Mouse (Mus musculus): ENCODE results near the gene Nkx2-3. TPM values are rescaled to one million over a fixed set of nuclear protein-coding genes. Genes with fewer than 3 reads are reported as not detected.

The Nkx2-3 gene
- not detected in 2 replicates for total RNA-seq (2014; rRNA removed)
- not detected in 2 replicates for polyA plus RNA-seq (2015; fragmentation: Nextera tagmentation; extraction: Ambion mirVana)

DNA sequence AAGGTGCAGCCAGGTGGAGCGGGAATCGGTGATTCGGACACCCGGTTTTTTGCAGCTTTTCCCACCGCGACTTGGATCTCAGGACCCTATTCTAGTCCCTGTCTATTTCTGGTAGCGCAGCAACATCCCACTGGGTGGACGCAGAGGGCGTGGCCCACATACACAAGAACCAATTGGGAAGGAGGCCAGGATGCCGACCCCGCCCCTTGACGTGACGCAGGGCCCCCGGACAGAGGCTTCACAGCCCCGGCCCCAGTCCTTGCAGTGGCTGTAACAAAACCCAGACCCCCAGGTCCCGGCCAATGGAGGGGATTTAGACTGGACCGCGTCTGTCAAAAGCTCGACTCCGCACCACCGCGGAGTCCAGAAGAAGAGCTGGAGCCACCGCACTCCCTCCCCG, at the start of gene Nkx2-3:
Gene Nkx2-3 (plus strand): TSS at position 275 of the 400 bp plus-strand sequence.
- Histone ChIP-seq H3K4me1 (ENCODE audit: insufficient read depth, low read length) (no peaks in the 10 kb centered on the region), H3K27me3 (ENCODE audit: insufficient read depth, low read length) (peaks cover 63% of the 10 kb centered on the region), H3K4me2 (ENCODE audit: low read depth, low read length) (no peak within 1 kb of the TSS), H3K36me3 (ENCODE audit: insufficient read depth, low read length) (no peaks in the 10 kb centered on the region), H3K9ac (replicated peaks; ENCODE audit: low read length) (no peak within 1 kb of the TSS), H3K4me3 (ENCODE audit: low read length) (no peak within 1 kb of the TSS), H3K9me3 (ENCODE audit: low read length) (no peaks in the 10 kb centered on the region), H3K27ac (no peak within 1 kb of the TSS)
- 3% methylated on average over 24 of the region's 24 CpGs for WGBS
- no peak for ATAC-seq
- DNase-seq (ENCODE audit: low spot score), result no peak
- no peak for TF ChIP-seq CTCF (IDR thresholded peaks at IDR 0.05; ENCODE audit: low read depth)

DNA sequence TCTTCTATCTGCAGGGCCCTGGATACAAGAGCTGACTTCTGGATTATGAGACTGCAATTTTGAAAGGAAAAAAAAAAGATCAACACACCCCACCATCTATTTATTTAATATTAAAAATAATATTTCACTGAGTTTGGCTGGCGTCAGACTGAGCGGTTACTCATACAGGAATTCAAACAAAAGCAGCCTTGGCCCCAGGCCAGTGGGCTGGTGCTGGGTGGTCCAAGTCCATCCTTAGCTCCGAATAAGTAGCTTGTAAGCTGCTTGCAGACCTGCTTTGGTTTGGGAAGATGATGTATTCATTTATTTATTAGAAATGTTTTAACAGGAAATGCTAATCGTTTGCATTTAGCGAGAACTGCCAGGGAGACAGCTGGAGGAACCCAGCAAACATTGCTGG, 49.0 kb upstream of the Nkx2-3 start:
- Histone ChIP-seq H3K9ac (replicated peaks; ENCODE audit: low read length) (no peak overlapping the region), H3K4me2 (ENCODE audit: low read depth, low read length) (no peak overlapping the region), H3K27me3 (ENCODE audit: insufficient read depth, low read length) (no peaks in the 10 kb centered on the region), H3K9me3 (ENCODE audit: low read length) (no peaks in the 10 kb centered on the region), H3K4me3 (ENCODE audit: low read length) (no peak overlapping the region), H3K27ac (no peak overlapping the region), H3K4me1 (ENCODE audit: insufficient read depth, low read length) (no peaks in the 10 kb centered on the region), H3K36me3 (ENCODE audit: insufficient read depth, low read length) (no peaks in the 10 kb centered on the region)
- no peak for ATAC-seq
- TF ChIP-seq CTCF (IDR thresholded peaks at IDR 0.05; ENCODE audit: low read depth), result no peak
- peak; percentile 13 for DNase-seq (ENCODE audit: low spot score)
- WGBS, result 61% methylated on average over 5 of the region's 5 CpGs

- Histone ChIP-seq H3K4me3 (ENCODE audit: low read length) (no peak overlapping the region), H3K27me3 (ENCODE audit: insufficient read depth, low read length) (peaks cover 6% of the 10 kb centered on the region; the same call in 1 of the 2 replicates), H3K4me1 (ENCODE audit: insufficient read depth, low read length) (no peaks in the 10 kb centered on the region), H3K4me2 (ENCODE audit: low read depth, low read length) (no peak overlapping the region), H3K27ac (no peak overlapping the region), H3K36me3 (ENCODE audit: insufficient read depth, low read length) (no peaks in the 10 kb centered on the region), H3K9me3 (ENCODE audit: low read length) (no peaks in the 10 kb centered on the region), H3K9ac (replicated peaks; ENCODE audit: low read length) (no peak overlapping the region)
- ATAC-seq, result no peak
- no peak for DNase-seq (ENCODE audit: low spot score)
- WGBS, result 51% methylated on average over 9 of the region's 9 CpGs
- no peak for TF ChIP-seq CTCF (IDR thresholded peaks at IDR 0.05; ENCODE audit: low read depth)
These were observed 43.8 kb upstream of the Nkx2-3 start for GRCm38 (mm10) chr19:43568298-43568697.

DNA sequence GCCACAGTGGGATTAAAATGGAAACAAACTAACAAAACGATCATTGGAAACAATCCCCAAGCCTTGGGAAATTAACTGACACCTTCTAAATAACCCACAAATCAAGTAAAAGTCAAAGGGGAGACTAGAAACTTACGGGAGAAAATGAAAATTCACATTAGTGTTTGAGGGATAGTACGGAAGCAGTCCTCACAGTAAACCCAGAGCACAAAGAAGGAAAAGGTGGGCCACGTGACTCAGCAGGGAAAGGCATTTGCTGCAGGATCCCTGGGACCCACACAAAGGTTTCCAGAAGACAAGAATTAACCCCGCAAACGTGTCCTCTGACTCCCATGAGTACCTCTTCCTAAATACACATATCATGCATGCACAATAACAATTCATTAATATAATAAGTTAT, 43.0 kb upstream of the Nkx2-3 start:
- Histone ChIP-seq H3K36me3 (ENCODE audit: insufficient read depth, low read length) (no peaks in the 10 kb centered on the region), H3K27ac (no peak overlapping the region), H3K9me3 (ENCODE audit: low read length) (no peaks in the 10 kb centered on the region), H3K9ac (replicated peaks; ENCODE audit: low read length) (no peak overlapping the region), H3K4me1 (ENCODE audit: insufficient read depth, low read length) (no peaks in the 10 kb centered on the region), H3K4me3 (ENCODE audit: low read length) (no peak overlapping the region), H3K27me3 (ENCODE audit: insufficient read depth, low read length) (peaks cover 6% of the 10 kb centered on the region; the same call in 1 of the 2 replicates), H3K4me2 (ENCODE audit: low read depth, low read length) (no peak overlapping the region)
- 52% methylated on average over 6 of the region's 6 CpGs for WGBS
- no peak for ATAC-seq
- DNase-seq (ENCODE audit: low spot score), result no peak
- TF ChIP-seq CTCF (IDR thresholded peaks at IDR 0.05; ENCODE audit: low read depth), result no peak

- peak overlapping the region; percentile 45 for H3K4me3 ChIP-seq (ENCODE audit: low read length)
- ATAC-seq, result peak; percentile 78; the same call in 1 of the 2 replicates
- peak overlapping the region; percentile 72 for H3K4me2 ChIP-seq (ENCODE audit: low read depth, low read length)
- peak; percentile 87 for TF ChIP-seq CTCF (IDR thresholded peaks at IDR 0.05; ENCODE audit: low read depth)
- H3K9ac ChIP-seq (replicated peaks; ENCODE audit: low read length), result peak overlapping the region; percentile 1; the same call in 1 of the 2 replicates
- H3K27ac ChIP-seq, result no peak overlapping the region
- 13% methylated on average over 32 of the region's 32 CpGs for WGBS
- no peaks in the 10 kb centered on the region for H3K4me1 ChIP-seq (ENCODE audit: insufficient read depth, low read length)
- H3K9me3 ChIP-seq (ENCODE audit: low read length), result no peaks in the 10 kb centered on the region
- peak; percentile 91 for DNase-seq (ENCODE audit: low spot score)
- no peaks in the 10 kb centered on the region for H3K36me3 ChIP-seq (ENCODE audit: insufficient read depth, low read length)
- H3K27me3 ChIP-seq (ENCODE audit: insufficient read depth, low read length), result peaks cover 6% of the 10 kb centered on the region; the same call in 1 of the 2 replicates
These were observed 41.0 kb upstream of the Nkx2-3 start for GRCm38 (mm10) chr19:43570831-43571790.

GRCm38 (mm10) chr19:43579081-43579796, 32.9 kb upstream of the Nkx2-3 start:
- Histone ChIP-seq H3K4me3 (ENCODE audit: low read length) (no peak overlapping the region), H3K4me2 (ENCODE audit: low read depth, low read length) (no peak overlapping the region), H3K27me3 (ENCODE audit: insufficient read depth, low read length) (peaks cover 28% of the 10 kb centered on the region), H3K9ac (replicated peaks; ENCODE audit: low read length) (no peak overlapping the region), H3K9me3 (ENCODE audit: low read length) (no peaks in the 10 kb centered on the region), H3K36me3 (ENCODE audit: insufficient read depth, low read length) (no peaks in the 10 kb centered on the region), H3K27ac (no peak overlapping the region), H3K4me1 (ENCODE audit: insufficient read depth, low read length) (no peaks in the 10 kb centered on the region)
- no peak for TF ChIP-seq CTCF (IDR thresholded peaks at IDR 0.05; ENCODE audit: low read depth)
- no peak for ATAC-seq
- WGBS, result 84% methylated on average over 13 of the region's 13 CpGs
- no peak for DNase-seq (ENCODE audit: low spot score)
